Mouse (Mus musculus): Measurements from ENCODE around the gene Cfap73.

Gene Cfap73

DNA sequence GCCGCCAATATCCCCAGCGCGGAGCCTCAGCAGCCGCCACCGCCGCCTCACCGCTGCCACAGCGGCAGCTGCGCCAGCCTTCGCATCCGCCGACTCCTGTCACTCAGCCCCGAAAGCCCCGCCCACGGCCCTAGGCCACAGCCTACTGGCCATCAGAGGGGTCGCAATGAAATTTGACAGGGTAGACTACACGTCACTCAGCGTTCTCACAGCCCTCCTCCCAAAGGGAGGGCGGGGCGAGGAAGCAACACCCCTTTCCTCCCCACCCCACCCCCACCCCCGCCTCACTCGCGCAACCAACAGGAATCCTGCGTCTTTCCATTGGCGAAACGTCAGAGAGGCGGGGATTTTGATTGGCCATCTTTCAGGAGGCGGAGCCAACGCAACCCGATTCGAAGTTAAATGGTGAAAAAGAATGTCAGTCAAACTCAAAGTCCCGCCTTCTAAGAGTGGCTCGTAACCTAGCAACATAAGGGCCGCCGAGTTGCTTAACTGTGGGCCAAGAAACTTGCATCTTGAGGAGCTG, 45.4 kb downstream of the Cfap73 start, which contains the start of the genes Tpcn1 and Iqcd:
Gene Tpcn1, minus strand, starts transcription at position 105 of the 526 bp plus-strand sequence.
Gene Iqcd, plus strand, starts transcription at position 448 of the 526 bp plus-strand sequence.
- DNase-seq (ENCODE audit: low read depth, low spot score), result peak; percentile 100
- H3K27me3 ChIP-seq (ENCODE audit: control insufficient read depth, insufficient read depth, low read length, poor library complexity, severe bottlenecking), result no peaks in the 10 kb centered on the region
- H3K36me3 ChIP-seq (ENCODE audit: control insufficient read depth, insufficient read depth, low read length, poor library complexity, severe bottlenecking), result no peaks in the 10 kb centered on the region; the same call in 1 of the 2 replicates

GRCm38 (mm10) chr5:120587940-120588568, 46.0 kb downstream of the Cfap73 start:
- Histone ChIP-seq H3K27me3 (ENCODE audit: control insufficient read depth, insufficient read depth, low read length, poor library complexity, severe bottlenecking) (no peaks in the 10 kb centered on the region), H3K36me3 (ENCODE audit: control insufficient read depth, insufficient read depth, low read length, poor library complexity, severe bottlenecking) (no peaks in the 10 kb centered on the region; the same call in 1 of the 2 replicates)
- no peak for DNase-seq (ENCODE audit: low read depth, low spot score)

DNA sequence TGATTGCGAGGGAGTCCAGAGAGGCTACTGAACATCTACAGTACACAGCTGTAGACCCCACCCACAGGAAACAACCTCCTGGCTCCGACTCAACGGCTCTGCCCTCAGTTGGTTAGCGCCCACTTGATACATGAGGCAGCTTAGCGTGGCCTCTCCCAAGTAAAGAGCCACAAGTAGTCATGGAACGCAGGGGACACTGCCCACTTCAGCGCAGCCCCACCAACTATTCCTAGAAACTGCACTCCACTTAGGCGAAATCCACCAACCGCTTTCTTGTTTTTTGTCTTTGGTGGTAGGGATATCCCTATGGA, 46.5 kb downstream of the Cfap73 start:
- DNase-seq (ENCODE audit: low read depth, low spot score), result peak; percentile 30
- Histone ChIP-seq H3K27me3 (ENCODE audit: control insufficient read depth, insufficient read depth, low read length, poor library complexity, severe bottlenecking) (no peaks in the 10 kb centered on the region), H3K36me3 (ENCODE audit: control insufficient read depth, insufficient read depth, low read length, poor library complexity, severe bottlenecking) (no peaks in the 10 kb centered on the region; the same call in 1 of the 2 replicates)

- no peak for DNase-seq (ENCODE audit: low read depth, low spot score)
- no peaks in the 10 kb centered on the region; the same call in 1 of the 2 replicates for H3K36me3 ChIP-seq (ENCODE audit: control insufficient read depth, insufficient read depth, low read length, poor library complexity, severe bottlenecking)
- H3K27me3 ChIP-seq (ENCODE audit: control insufficient read depth, insufficient read depth, low read length, poor library complexity, severe bottlenecking), result no peaks in the 10 kb centered on the region
Measured at GRCm38 (mm10) chr5:120586741-120587615, 47.1 kb downstream of the Cfap73 start.

- no peaks in the 10 kb centered on the region; the same call in 1 of the 2 replicates for H3K36me3 ChIP-seq (ENCODE audit: control insufficient read depth, insufficient read depth, low read length, poor library complexity, severe bottlenecking)
- no peaks in the 10 kb centered on the region for H3K27me3 ChIP-seq (ENCODE audit: control insufficient read depth, insufficient read depth, low read length, poor library complexity, severe bottlenecking)
- DNase-seq (ENCODE audit: low read depth, low spot score), result no peak
Measured at GRCm38 (mm10) chr5:120584968-120585367, 49.1 kb downstream of the Cfap73 start.

DNA sequence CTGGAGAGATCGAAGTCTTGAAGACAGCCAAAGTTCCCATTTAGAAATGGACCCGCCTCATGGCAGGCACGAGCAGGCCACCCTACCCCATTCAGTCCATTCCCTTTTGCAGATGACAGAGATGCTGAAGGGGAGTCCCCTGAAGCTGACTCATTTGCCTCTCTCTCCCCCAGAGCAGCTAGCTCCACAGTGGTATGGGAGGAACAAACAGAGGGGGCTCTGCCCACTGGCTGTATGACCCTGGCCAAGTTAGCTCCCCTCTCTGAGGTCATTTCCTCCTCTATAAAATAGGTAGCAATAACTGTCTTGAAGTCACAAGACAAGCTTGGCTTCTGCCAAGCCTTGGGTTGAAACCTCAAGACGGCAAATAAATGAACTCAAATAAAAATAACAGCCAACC, 50.5 kb downstream of the Cfap73 start:
- no peaks in the 10 kb centered on the region for H3K27me3 ChIP-seq (ENCODE audit: control insufficient read depth, insufficient read depth, low read length, poor library complexity, severe bottlenecking)
- DNase-seq (ENCODE audit: low read depth, low spot score), result peak; percentile 62

GRCm38 (mm10) chr5:120582002-120582401, 52.0 kb downstream of the Cfap73 start:
- DNase-seq (ENCODE audit: low read depth, low spot score), result no peak
- H3K27me3 ChIP-seq (ENCODE audit: control insufficient read depth, insufficient read depth, low read length, poor library complexity, severe bottlenecking), result no peaks in the 10 kb centered on the region
- H3K36me3 ChIP-seq (ENCODE audit: control insufficient read depth, insufficient read depth, low read length, poor library complexity, severe bottlenecking), result no peaks in the 10 kb centered on the region; the same call in 1 of the 2 replicates

More for the DNA sequence above, 50.5 kb downstream of the Cfap73 start:
- no peaks in the 10 kb centered on the region; the same call in 1 of the 2 replicates for H3K36me3 ChIP-seq (ENCODE audit: control insufficient read depth, insufficient read depth, low read length, poor library complexity, severe bottlenecking)

- Histone ChIP-seq H3K27me3 (ENCODE audit: control insufficient read depth, insufficient read depth, low read length, poor library complexity, severe bottlenecking) (no peaks in the 10 kb centered on the region), H3K36me3 (ENCODE audit: control insufficient read depth, insufficient read depth, low read length, poor library complexity, severe bottlenecking) (no peaks in the 10 kb centered on the region; the same call in 1 of the 2 replicates)
- no peak for DNase-seq (ENCODE audit: low read depth, low spot score)
Measured at GRCm38 (mm10) chr5:120579898-120580626, 54.0 kb downstream of the Cfap73 start.

DNA sequence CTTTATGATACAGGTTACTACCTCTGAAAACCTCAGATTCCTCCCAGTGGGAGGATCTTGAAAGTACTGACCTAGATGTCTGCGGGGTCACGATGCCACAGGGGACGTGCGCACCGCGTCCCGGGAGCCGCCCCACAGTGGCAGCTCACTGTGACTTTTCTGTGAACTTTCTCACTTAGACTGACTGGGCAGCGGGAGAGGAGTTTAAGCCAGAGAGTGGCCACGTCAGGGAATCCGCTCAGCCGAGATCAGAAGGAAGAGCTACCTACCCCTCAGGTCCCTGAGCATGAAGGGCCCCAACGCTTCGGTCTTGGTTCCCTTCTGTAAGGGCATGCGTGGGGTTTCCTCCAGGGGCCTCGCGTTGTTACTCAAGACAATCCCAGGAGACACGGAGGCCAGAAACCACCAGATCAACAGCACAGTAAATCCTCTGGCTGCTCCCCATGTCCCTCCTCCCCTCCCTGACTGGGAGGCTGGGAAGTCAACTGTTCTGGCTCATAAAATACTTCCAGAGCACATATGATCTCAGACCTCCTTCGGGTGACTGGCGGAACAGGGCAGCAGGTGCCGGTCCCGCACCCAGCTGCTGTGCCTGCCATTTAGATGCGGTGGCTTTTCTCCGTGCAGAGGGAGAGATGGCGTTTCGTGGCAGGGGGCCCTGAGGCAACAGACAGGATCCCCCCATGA, 54.7 kb downstream of the Cfap73 start:
- no peaks in the 10 kb centered on the region for H3K27me3 ChIP-seq (ENCODE audit: control insufficient read depth, insufficient read depth, low read length, poor library complexity, severe bottlenecking)
- DNase-seq (ENCODE audit: low read depth, low spot score), result peak; percentile 67
- H3K36me3 ChIP-seq (ENCODE audit: control insufficient read depth, insufficient read depth, low read length, poor library complexity, severe bottlenecking), result no peaks in the 10 kb centered on the region; the same call in 1 of the 2 replicates

DNA sequence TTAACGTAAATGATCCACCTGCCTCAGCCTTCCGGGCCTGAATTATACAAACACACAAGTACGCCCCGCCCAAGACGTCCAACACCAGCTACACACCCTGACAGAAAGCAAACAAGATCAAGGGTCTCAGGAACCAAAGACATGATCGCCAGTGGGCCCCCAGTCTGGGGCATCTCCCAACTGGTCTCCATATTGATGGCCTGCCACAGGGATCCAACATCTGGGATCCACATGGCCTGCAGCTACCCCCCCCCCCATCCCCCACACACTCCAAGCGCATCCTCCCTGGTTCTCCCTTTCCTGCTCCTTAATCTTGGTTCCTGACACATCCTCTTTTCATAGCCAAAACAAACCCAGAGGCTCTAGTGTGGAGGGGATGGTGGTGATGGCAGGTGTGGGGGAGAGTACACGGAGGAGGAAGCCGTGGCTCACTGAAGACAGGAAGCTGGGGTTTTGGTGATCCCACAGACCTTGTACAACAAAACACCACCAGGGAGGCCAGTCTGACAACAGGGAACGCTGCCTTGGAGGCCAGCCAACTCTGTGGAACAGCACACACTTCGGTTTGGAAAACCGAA, 55.4 kb downstream of the Cfap73 start:
- Histone ChIP-seq H3K36me3 (ENCODE audit: control insufficient read depth, insufficient read depth, low read length, poor library complexity, severe bottlenecking) (no peaks in the 10 kb centered on the region), H3K27me3 (ENCODE audit: control insufficient read depth, insufficient read depth, low read length, poor library complexity, severe bottlenecking) (no peaks in the 10 kb centered on the region)
- peak; percentile 57 for DNase-seq (ENCODE audit: low read depth, low spot score)

Measured in splenic B cell, adult 2 months (primary cell).